Mouse (Mus musculus) gastrocnemius, postnatal 4 days (tissue): ENCODE results near the gene Prss40. TPM values are rescaled to one million over a fixed set of nuclear protein-coding genes. Genes with fewer than 3 reads are reported as not detected.
"Not testable (repeated sequence)": the region's sequence is repeated elsewhere in the genome, so short reads cannot be mapped to it uniquely, and the experiment has no call there.

Experiments used
- DNase-seq, 2 experiments: peaks; one replicate each; pipeline ENCODE4 v3.0.0; 2021 to 2022; ENCODE audit warnings: low spot score in 2 of 2, mixed read lengths in 2 of 2
- total RNA-seq, 2 experiments: library from RNA; stranded (reverse); gene quantifications; 2 replicates each; pipeline ENCODE4 v1.2.3; 2021

Prss40 gene
- total RNA-seq, 2 experiments from 2014 or later: not detected

DNA sequence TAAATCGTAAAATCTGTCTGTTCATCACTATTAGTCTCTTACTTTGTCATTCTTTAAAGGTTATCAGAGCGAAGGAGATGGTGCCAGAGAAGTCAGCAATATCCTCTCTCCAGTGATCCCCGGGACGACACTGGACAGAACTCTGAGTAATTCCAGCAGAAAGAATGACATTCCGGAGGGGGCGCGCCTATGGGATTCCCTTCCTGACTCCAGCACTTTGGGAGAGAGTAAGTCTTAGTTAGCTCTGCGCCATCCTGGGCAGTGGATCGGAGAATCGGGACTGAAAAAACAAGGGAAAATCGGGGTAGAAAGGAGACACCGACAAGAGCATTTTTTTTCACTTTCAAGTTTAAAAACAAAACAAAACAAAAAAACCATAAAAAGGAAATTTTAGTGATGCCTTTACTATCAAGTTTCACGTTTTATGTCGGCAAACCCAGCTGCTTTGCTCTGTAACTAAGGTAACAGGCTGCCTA, 24.4 kb downstream of the Prss40 start:
- no peak for DNase-seq

DNA sequence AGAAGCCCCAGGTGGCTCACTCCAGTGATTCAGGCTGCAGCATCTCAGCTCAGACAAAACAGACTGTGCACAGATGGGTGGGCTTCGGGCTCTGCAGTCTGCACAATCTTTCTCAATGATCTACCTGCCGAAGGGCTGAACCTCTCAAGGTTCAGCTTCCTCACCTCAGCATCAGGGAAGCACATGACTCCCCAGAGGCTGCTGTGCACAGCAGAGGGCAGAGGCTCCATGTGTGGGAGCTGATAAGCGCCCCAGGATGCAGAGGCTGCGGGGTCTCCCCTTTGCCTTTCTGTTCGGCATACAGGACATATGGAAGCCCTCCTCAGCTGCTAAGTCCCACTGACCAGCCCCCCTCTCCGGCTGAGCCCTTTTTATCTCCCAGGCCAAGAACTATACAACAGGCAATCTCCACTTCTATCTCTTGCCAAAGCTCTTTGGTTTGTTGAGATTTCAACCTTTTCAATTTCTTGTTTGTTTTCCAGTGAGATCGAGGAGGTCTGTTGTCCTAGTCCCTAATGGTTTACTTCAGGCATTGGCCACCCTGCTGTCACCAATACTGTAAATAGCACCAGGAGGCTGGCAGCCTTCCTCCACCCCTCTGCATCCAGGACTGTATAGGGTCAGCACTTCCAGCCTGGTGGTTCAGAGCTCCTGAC, 25.6 kb downstream of the Prss40 start, which contains the start of gene Cfc1:
Gene Cfc1, plus strand, starts transcription at position 606 of the 656 bp plus-strand sequence.
- DNase-seq: not testable (repeated sequence)

GRCm38 (mm10) chr1:34534574-34534973, 26.2 kb downstream of the Prss40 start:
- DNase-seq: not testable (repeated sequence)

DNA sequence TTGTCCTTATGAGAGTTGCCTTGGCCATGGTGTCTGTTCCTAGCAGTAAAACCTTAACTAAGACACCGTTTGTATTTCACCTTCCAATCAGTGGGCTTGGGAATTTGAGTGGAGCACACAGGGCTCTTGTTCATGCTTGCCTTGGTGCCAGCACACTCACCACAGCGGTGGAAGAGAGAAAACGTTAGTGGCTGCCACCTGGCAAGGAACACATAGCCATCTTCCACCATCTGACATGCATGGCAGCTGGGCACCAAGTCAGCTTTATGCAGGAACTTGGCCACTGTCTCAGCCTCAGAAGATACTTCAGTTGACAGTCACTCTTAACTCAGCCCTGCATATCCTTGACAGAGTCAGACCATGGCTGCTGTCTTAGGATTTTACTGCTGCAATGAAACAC, 37.1 kb downstream of the Prss40 start:
- no peak for DNase-seq

DNA sequence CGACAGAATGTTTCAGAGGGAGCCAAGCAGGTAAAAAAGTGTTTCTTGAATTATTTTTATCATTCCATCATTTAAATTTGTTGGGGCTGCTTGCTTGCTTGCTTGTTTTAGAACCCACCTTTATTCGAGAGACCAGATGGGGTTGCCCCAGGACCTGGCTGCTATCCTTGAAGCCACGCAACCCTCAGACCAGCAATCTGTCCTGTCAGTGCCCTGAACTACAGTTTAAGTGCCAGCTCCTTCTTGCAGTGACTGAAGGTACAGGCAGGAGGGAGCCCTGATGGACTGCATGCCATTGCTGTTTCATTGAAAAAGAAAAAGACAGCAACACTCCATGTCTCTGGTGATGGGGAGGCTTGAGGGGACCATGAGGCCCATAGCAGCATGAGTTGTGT, 37.9 kb downstream of the Prss40 start:
- no peak for DNase-seq

GRCm38 (mm10) chr1:34522205-34522849, 38.4 kb downstream of the Prss40 start:
- DNase-seq: no peak

DNA sequence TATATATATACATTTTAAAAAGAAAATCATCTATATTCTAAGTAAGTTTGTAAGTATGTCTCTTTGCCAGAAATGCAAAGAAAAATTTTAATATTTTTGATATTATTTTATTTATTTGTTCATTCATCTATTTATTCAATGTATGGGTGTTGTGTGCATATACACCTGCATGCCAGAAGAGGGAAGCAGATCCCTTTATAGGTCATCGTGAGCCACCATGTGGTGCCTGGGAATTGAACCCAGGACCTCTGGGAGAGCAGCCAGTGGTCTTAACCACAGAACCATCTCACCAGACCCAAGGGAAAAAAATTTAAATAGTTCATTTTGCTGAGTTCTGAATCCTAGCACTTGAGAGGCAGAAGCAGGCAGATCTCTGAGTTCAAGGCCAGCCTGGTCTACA, 42.5 kb downstream of the Prss40 start:
- no peak for DNase-seq

DNA sequence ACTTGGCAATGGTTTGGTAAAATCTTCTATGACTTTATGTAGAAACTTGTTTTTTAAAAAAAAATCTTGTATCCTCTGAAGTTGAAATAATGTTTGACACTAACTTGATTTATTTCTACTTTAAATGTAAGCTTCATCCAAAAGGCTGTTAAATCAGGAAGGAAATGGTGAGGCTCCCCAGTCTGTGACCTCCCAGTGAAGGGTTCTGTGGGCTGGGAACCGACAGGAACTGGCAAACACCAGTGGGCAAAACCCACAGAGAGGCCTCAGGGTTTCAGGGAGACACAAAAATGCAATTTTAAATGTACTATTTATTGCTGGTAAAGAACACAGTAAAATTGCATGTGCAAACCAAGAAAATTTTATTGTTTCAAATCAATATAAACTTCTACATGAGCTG, 42.9 kb downstream of the Prss40 start:
- not testable (repeated sequence) for DNase-seq

GRCm38 (mm10) chr1:34517297-34517696, 43.4 kb downstream of the Prss40 start:
- not testable (repeated sequence) for DNase-seq

DNA sequence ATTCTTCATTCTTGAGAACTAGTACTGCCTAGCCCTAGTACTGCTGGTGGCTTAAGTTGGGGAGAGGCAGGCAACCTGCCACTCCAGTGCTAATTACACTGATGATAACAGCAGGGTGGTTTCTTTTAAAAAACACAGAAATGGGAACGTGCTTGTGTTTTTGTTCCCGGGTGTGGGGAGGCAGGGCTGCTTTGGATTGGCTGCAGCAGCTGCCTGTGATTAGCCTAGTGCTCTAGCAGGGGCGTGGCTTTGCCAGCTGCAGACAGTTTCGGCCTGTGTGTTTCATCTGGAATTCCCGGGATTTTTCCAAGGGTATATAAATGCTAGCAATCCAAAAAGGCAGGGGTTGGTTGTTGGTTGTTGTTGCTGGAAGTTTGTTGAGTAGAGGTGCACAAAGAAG, 44.1 kb downstream of the Prss40 start:
- no peak for DNase-seq

GRCm38 (mm10) chr1:34513068-34513467, 47.7 kb downstream of the Prss40 start:
- DNase-seq: no peak

DNA sequence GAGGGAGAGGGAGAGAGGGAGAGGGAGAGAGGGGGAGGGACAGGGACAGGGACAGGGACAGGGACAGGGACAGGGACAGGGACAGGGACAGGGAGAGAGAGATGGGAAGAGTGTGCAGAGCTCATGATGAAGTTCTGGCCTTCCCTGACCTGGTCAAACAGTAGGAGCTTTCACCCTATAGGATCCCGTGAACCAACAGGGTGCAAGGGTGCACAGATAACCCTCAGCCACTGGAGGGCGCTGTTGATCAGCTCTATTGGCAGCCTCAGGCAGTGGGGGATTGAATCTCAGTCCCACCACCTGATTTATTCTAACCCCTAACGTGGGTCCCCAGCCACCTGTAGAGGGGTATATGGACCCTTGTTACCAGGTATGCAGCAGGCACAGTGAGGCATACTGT, 49.7 kb downstream of the Prss40 start:
- peak in 1 of 2 experiments; percentile 14 for DNase-seq

GRCm38 (mm10) chr1:34510575-34510981, 50.2 kb downstream of the Prss40 start:
- no peak for DNase-seq

DNA sequence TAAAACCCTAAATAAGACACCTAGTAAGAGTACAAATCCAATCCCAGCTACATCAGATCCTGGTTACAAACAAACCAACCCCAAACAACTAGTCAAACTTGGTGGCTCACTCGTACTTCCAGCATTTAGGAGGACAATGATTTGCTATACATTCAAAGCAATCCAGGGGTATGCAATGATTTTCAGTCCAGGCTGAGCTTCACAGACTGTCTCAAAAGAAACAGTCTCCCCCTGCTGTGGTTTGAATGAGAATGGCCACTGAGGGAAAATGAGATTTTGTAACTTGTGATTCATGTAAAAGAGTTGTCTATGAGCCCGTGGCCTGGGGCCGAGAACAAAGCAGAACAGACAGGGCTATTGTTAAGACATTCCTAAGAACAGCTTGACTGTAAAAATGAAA, 52.8 kb downstream of the Prss40 start:
- DNase-seq: no peak

- no peak for DNase-seq
Observed at GRCm38 (mm10) chr1:34505970-34506551, 54.7 kb downstream of the Prss40 start.

- no peak for DNase-seq
Observed at GRCm38 (mm10) chr1:34505307-34505706, 55.4 kb downstream of the Prss40 start.

GRCm38 (mm10) chr1:34502991-34503390, 57.8 kb downstream of the Prss40 start:
- DNase-seq: no peak

Other genes starting within 250 kb of the Prss40 start
- gene Ccdc115, start 121.3 kb downstream of the Prss40 start, total RNA-seq: 10 to 100 TPM; 17.2 to 20.9 TPM
- gene Imp4, start 121.1 kb downstream of the Prss40 start, total RNA-seq: 10 to 100 TPM; 26.5 to 27.7 TPM
- gene Ptpn18, start 101.2 kb downstream of the Prss40 start, total RNA-seq: 1 to 10 TPM; 8.4 to 9.3 TPM
- gene Prss39, start 62.5 kb downstream of the Prss40 start, total RNA-seq: not detected
- not detected for gene Cfc1, start 25.3 kb downstream of the Prss40 start, total RNA-seq
- gene Amer3, start 18.7 kb upstream of the Prss40 start, total RNA-seq: not detected